Mouse (Mus musculus): ENCODE measurements around the gene Uqcr10.

GRCm38 (mm10) chr11:4687027-4687426, 17.1 kb downstream of the Uqcr10 start:
- no peak for TF ChIP-seq CTCF (IDR thresholded peaks at IDR 0.05; ENCODE audit: insufficient read depth, low read length)
- no peak for TF ChIP-seq POLR2A (IDR thresholded peaks at IDR 0.05; ENCODE audit: borderline replicate concordance, extremely low read depth, low read depth, low read length)
